Mouse (Mus musculus) brain, embryonic 14.5 days (tissue): ENCODE data around the gene Lrrk1. TPM values are rescaled to one million over a fixed set of nuclear protein-coding genes. Genes with fewer than 3 reads are reported as not detected.
A peak's percentile ranks its signal among the peaks of the same experiment; 100 is the strongest.

Experiments used
- DNase-seq: peaks from one replicate; pipeline ENCODE4 v3.0.0-alpha.2; 2011; ENCODE audit warnings: low read depth
- CTCF ChIP-seq: fragments of 200-500 bp; IDR thresholded peaks from 2 replicates; pipeline ENCODE4 v1.5.1; 2012; ENCODE audit warnings: inconsistent platforms, mild to moderate bottlenecking, moderate library complexity, borderline replicate concordance; ENCODE audit not compliant: insufficient read depth, insufficient read length; ENCODE audit errors: extremely low read depth
- POLR2A ChIP-seq: fragments of 200-500 bp; IDR thresholded peaks from 2 replicates; pipeline ENCODE4 v1.6.1; 2012; ENCODE audit warnings: mild to moderate bottlenecking, inconsistent platforms, borderline replicate concordance; ENCODE audit not compliant: poor library complexity, insufficient read depth, insufficient read length, severe bottlenecking; ENCODE audit errors: extremely low read depth
- polyA plus RNA-seq: library from polyadenylated mRNA; depleted of rRNA; stranded (reverse); fragments of >200 nt; gene quantifications from 2 replicates; pipeline ENCODE4 v1.2.3, GENCODE M21; 2012

The Lrrk1 gene
- polyA plus RNA-seq, 1 experiment = 5.5 TPM

- peak; percentile 18 for DNase-seq
Measured at GRCm38 (mm10) chr7:66325419-66326053, 62.6 kb downstream of the Lrrk1 start.

DNA sequence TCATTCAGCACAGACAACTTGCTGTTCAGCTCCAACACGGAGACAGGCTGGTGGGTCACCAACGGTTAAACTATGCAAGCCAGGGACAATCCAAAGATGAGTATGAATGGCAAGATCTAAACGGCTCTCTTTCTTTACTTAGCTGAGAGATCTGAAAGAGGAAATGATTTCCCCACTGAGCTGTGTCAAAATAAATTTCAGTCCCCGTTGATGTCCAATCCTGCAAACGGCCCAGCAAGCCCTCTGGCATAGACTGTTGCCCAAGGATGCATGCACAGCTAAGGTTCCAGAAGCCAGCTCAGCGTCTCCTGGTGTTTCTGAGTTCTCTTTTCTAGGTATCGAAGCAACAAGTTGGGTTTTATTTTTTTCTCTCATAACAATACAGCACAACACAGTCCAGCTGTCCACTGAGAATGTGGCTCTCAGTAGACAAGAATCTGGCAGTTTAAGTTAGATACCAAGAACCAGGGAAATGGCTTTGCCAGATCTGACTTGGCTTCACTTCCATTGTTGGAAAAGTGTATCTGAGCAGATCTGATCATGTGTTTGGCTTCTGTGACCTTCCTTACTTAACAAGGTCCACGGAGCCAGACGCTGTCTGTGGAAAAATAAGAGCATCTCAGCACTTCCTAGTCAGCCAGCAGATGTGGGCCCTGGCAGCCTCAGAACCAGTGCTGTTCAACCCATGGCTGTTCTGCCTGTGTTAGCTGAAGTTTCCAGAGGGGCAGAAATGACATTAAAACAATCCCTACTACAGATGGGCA lies 64.7 kb downstream of the Lrrk1 start:
- DNase-seq = no peak
- TF ChIP-seq POLR2A (no peak), CTCF (no peak)

More at GRCm38 (mm10) chr7:66325419-66326053, 62.6 kb downstream of the Lrrk1 start:
- TF ChIP-seq CTCF = no peak
- TF ChIP-seq POLR2A = no peak

- TF ChIP-seq CTCF (no peak), POLR2A (no peak)
- DNase-seq = peak; percentile 82
Measured at GRCm38 (mm10) chr7:66320996-66321395, 67.2 kb downstream of the Lrrk1 start.

- no peak for TF ChIP-seq POLR2A
- TF ChIP-seq CTCF = no peak
- no peak for DNase-seq
Measured at GRCm38 (mm10) chr7:66318147-66318546, 70.0 kb downstream of the Lrrk1 start.

GRCm38 (mm10) chr7:66310670-66311656 lies 77.2 kb downstream of the Lrrk1 start:
- DNase-seq = no peak
- TF ChIP-seq POLR2A (no peak), CTCF (no peak)

DNA sequence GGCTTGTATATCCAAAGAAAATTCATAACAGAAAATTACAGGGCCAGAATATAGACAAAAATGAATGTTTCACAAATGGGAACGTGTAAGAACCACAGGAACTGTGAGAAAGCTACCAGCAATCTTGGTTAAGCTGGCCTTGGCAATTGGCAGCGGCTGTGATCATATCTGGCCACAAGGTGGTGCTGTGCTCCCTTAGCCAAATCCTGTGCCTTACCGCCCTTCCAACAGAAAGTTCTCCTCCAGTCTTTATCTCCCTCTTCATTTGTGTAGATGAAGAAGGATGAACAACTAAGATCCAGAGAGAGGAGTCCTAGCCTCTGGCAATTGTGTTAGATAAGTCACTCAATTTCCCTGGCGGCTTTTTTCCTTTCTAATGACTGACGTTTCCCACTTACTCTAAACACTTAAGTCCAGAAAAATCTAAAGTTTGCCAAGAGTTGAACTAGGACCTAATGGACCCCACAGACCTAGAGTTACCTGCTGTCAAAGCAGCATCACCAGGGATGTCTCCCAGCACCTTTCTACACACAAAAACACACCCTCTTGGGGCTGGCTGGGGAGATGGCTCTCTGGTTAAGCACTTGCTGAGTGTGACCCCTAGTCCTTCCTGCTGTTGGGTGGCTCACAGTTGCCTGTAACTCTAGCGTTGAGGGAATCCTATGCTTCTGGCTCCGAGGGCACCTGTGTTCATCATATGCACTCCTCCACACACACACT lies 78.0 kb downstream of the Lrrk1 start:
- peak; percentile 90 for DNase-seq
- TF ChIP-seq CTCF = peak; percentile 98
- no peak for TF ChIP-seq POLR2A

DNA sequence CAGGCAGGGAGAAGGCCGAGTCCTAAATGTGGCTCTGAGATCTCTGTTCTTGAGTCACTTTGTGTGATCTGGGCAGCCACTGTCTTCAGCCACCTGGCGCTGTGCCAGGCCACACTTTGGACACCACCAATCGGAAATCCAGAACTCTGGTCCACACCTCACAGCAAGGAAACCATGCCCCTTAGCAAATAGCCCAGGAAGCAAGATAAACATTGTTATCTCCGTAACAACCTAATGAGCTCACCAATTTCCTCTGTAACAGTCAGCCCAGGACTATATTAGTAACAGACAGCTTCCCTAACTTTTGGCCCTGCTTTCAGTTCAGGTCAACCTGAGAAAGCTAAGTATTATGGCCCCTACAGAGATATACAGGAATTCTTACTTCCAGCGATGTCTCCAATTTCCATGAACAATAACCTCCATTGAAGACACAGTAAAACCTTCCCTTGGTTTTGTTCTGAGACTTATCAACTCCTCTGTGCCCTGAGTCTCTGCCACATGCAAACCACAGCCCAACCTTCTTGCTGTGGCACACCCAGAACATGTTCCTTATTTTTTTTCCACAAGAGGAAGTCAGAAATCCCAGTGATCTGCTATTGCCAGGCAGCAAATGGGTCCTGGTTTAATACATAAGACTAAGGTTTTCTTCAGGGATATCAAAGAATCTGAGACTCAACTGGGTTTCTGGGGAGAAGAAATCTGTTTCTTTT lies 78.8 kb downstream of the Lrrk1 start:
- no peak for TF ChIP-seq POLR2A
- TF ChIP-seq CTCF = no peak
- no peak for DNase-seq

GRCm38 (mm10) chr7:66308581-66309239 lies 79.4 kb downstream of the Lrrk1 start:
- DNase-seq = no peak
- no peak for TF ChIP-seq CTCF
- no peak for TF ChIP-seq POLR2A

DNA sequence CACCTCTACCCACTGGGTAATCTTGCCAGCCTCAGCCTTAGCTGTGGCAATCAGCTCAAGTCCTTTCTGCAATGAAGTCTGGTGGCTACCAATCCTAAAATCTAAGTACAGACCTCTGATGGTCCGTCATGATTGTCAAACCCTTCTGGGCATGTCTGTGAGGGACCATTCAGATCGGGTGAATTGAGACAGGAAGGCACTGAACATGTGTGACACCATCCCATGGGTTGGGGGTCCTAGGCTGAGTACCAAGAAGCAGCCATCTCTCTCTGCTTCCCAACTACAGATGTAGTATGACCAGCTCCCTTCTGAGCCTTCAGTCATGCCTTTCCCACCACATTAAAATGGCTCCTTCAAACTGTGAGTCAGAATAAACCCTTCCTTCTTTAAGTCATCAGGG lies 80.4 kb downstream of the Lrrk1 start:
- DNase-seq = no peak
- TF ChIP-seq CTCF = no peak
- TF ChIP-seq POLR2A = no peak

GRCm38 (mm10) chr7:66305714-66306198 lies 82.4 kb downstream of the Lrrk1 start:
- TF ChIP-seq CTCF (no peak), POLR2A (no peak)
- peak; percentile 21 for DNase-seq
